9 mouse cellular contexts compared by ENCODE assay signal in genomic region chr7:28545048-28545890, GRCm38 (mm10). TPM values are rescaled to one million over a fixed set of nuclear protein-coding genes. Genes with fewer than 3 reads are reported as not detected.
DNase-seq lines count a peak whose midpoint lies in the region; ATAC-seq and TF ChIP-seq lines count a peak whose summit lies in the region.
"Had no signal": no experiment of that assay in that cellular context is flagged by ENCODE, and none has a peak within 500 bp of the region (broad histone marks: within the 10 kb centered on the region; RNA-seq: fewer than 3 reads in every experiment).

No protein-coding gene starts in this region.

- H3K27me3 ChIP-seq in liver, postnatal 0 days (ENCODE audit: insufficient read depth, low read length): peaks cover 28% of the 10 kb centered on the region
- peaks cover 54% of the 10 kb centered on the region for H3K27me3 ChIP-seq in liver, embryonic 12.5 days (replicated peaks)

- WGBS in liver, postnatal 0 days (ENCODE audit: insufficient replicate concordance): 33% methylated on average over 14 of the region's 14 CpGs
- WGBS in liver, embryonic 12.5 days (ENCODE audit: insufficient replicate concordance): 25% methylated on average over 14 of the region's 14 CpGs

- H3K36me3 ChIP-seq in liver, postnatal 0 days (replicated peaks; ENCODE audit: insufficient read depth, low read length): no peaks in the 10 kb centered on the region
- no peaks in the 10 kb centered on the region for H3K36me3 ChIP-seq in liver, embryonic 12.5 days

- peaks cover 3% of the 10 kb centered on the region; the same call in 1 of the 2 replicates for H3K4me1 ChIP-seq in liver, postnatal 0 days (ENCODE audit: insufficient read depth)
- H3K4me1 ChIP-seq in liver, embryonic 12.5 days: peaks cover 15% of the 10 kb centered on the region

- H3K4me3 ChIP-seq in liver, postnatal 0 days (ENCODE audit: low read depth, low read length): no peak overlapping the region
- no peak overlapping the region for H3K4me3 ChIP-seq in liver, embryonic 12.5 days

- ATAC-seq in liver, postnatal 0 days: peak; percentile 55
- no peak for ATAC-seq in liver, embryonic 12.5 days

- H3K9me3 ChIP-seq in liver, postnatal 0 days (ENCODE audit: low read length): no peaks in the 10 kb centered on the region
- H3K9me3 ChIP-seq in liver, embryonic 12.5 days (replicated peaks): no peaks in the 10 kb centered on the region

- H3K27ac ChIP-seq in liver, postnatal 0 days (ENCODE audit: low read depth): no peak overlapping the region
- no peak overlapping the region for H3K27ac ChIP-seq in liver, embryonic 12.5 days

- no peak for TF ChIP-seq CTCF in liver, postnatal 0 days (IDR thresholded peaks at IDR 0.05; ENCODE audit: low read depth)

- no peak overlapping the region for H3K9ac ChIP-seq in liver, postnatal 0 days (replicated peaks)
- no peak overlapping the region for H3K9ac ChIP-seq in liver, embryonic 12.5 days

- DNase-seq in liver, postnatal 0 days: peak; percentile 59
- peak; percentile 24 for DNase-seq in c-Kit-positive CD71-negative TER-119-negative erythroid progenitor cells, embryonic 14.5 days (ENCODE audit: low read depth)
- peak; percentile 44 for DNase-seq in kidney, adult 9 months
- peak; percentile 55 for DNase-seq in retina, embryonic 14.5 days (ENCODE audit: low spot score)
- no peak for DNase-seq in spleen, postnatal 14 days (ENCODE audit: low spot score in 2 of 2)
- DNase-seq in urinary bladder, adult 2 months (ENCODE audit: low spot score): no peak
- no peak for DNase-seq in left cerebral cortex, postnatal 4 days
- DNase-seq: heart, postnatal 4 days had no signal

- intact Hi-C loops in left cerebral cortex, postnatal 4 days (cut with DNase I): loop anchor here (10.0 kb wide), 1 partner anchor 60 kb away; no protein-coding TSS in a partner anchor

- no peak for TF ChIP-seq EP300 in liver, postnatal 0 days (IDR thresholded peaks at IDR 0.05; ENCODE audit: low read depth)

- H3K4me2 ChIP-seq in liver, postnatal 0 days (ENCODE audit: low read depth, low read length): no peak overlapping the region
- no peak overlapping the region for H3K4me2 ChIP-seq in liver, embryonic 12.5 days

RNA-seq across cellular contexts. Expression of gene Nccrp1, which starts 1.8 kb away (rescaled TPM):
- not detected in 2 replicates for polyA plus RNA-seq in liver, postnatal 0 days (2015; fragmentation: Nextera tagmentation; extraction: Ambion mirVana)
- not detected in 2 replicates for polyA plus RNA-seq in liver, embryonic 12.5 days (2016; fragmentation: Nextera tagmentation; extraction: Ambion mirVana)
- polyA plus RNA-seq in urinary bladder, adult 2 months (2012; rRNA removed): 0.67 and 1.1 TPM in 2 replicates
- not detected for total RNA-seq in left cerebral cortex, postnatal 4 days (2021)
- total RNA-seq: heart, postnatal 4 days had no signal

RNA-seq across cellular contexts. Expression of gene Sycn, which starts 4.6 kb away (rescaled TPM):
- 1.3 and 7.7 TPM in 2 replicates for polyA plus RNA-seq in liver, postnatal 0 days (2015; fragmentation: Nextera tagmentation; extraction: Ambion mirVana)
- polyA plus RNA-seq in liver, embryonic 12.5 days (2016; fragmentation: Nextera tagmentation; extraction: Ambion mirVana): not detected in 2 replicates
- polyA plus RNA-seq in urinary bladder, adult 2 months (2012; rRNA removed): 0.27 TPM in 1 of 2 replicates, not detected in the other
- not detected for total RNA-seq in left cerebral cortex, postnatal 4 days (2021)
- total RNA-seq: heart, postnatal 4 days had no signal

RNA-seq across cellular contexts. Expression of gene Ifnl3, which starts 22.6 kb away (rescaled TPM):
- not detected in 2 replicates for polyA plus RNA-seq in liver, postnatal 0 days (2015; fragmentation: Nextera tagmentation; extraction: Ambion mirVana)
- not detected in 2 replicates for polyA plus RNA-seq in liver, embryonic 12.5 days (2016; fragmentation: Nextera tagmentation; extraction: Ambion mirVana)
- polyA plus RNA-seq in urinary bladder, adult 2 months (2012; rRNA removed): not detected in 2 replicates
- not detected for total RNA-seq in left cerebral cortex, postnatal 4 days (2021)
- total RNA-seq: heart, postnatal 4 days had no signal

RNA-seq across cellular contexts. Expression of gene Ifnl2, which starts 35.0 kb away (rescaled TPM):
- not detected in 2 replicates for polyA plus RNA-seq in liver, postnatal 0 days (2015; fragmentation: Nextera tagmentation; extraction: Ambion mirVana)
- polyA plus RNA-seq in liver, embryonic 12.5 days (2016; fragmentation: Nextera tagmentation; extraction: Ambion mirVana): not detected in 2 replicates
- not detected in 2 replicates for polyA plus RNA-seq in urinary bladder, adult 2 months (2012; rRNA removed)
- not detected for total RNA-seq in left cerebral cortex, postnatal 4 days (2021)
- total RNA-seq: heart, postnatal 4 days had no signal

RNA-seq across cellular contexts. Expression of gene Samd4b, which starts 52.7 kb away (rescaled TPM):
- 3.5 and 4.3 TPM in 2 replicates for polyA plus RNA-seq in liver, postnatal 0 days (2015; fragmentation: Nextera tagmentation; extraction: Ambion mirVana)
- polyA plus RNA-seq in liver, embryonic 12.5 days (2016; fragmentation: Nextera tagmentation; extraction: Ambion mirVana): 10.0 and 12.5 TPM in 2 replicates
- 49.9 and 54.5 TPM in 2 replicates for polyA plus RNA-seq in urinary bladder, adult 2 months (2012; rRNA removed)
- 10 to 100 TPM; 67.9 to 70.0 TPM for total RNA-seq in left cerebral cortex, postnatal 4 days (2021)

Comparison
In these comparisons a context has a peak if more than half of its experiments do, and no peak if none do; other contexts are left out.
1. DNase-seq: peak in liver, postnatal 0 days (single experiment), c-Kit-positive CD71-negative TER-119-negative erythroid progenitor cells, embryonic 14.5 days (single experiment), kidney, adult 9 months (single experiment) and retina, embryonic 14.5 days (single experiment); none in spleen, postnatal 14 days (0 of 2), urinary bladder, adult 2 months (single experiment) and left cerebral cortex, postnatal 4 days (single experiment).